Mouse (Mus musculus) midbrain, embryonic 11.5 days (tissue): ENCODE data around the gene Trex1. TPM values are rescaled to one million over a fixed set of nuclear protein-coding genes. Genes with fewer than 3 reads are reported as not detected.
A peak's percentile ranks its signal among the peaks of the same experiment; 100 is the strongest.

ENCODE experiments used
- ATAC-seq: fragments of 200-750 bp; cut with Nextera tagmentation; 2 replicates; pipeline ENCODE4 v1.8.0; 2017; ENCODE audit warnings: moderate TSS enrichment, moderate library complexity; ENCODE audit not compliant: low FRiP score
- DNase-seq: peaks from one replicate; pipeline ENCODE4 v3.0.0; 2015; ENCODE audit warnings: low spot score; ENCODE audit errors: missing footprints
- H3K27ac ChIP-seq: fragments of 300-500 bp; sonication (generic); 2 replicates; pipeline ENCODE4 v1.5.1; 2014; ENCODE audit warnings: low read depth, low read length
- H3K27me3 ChIP-seq: fragments of 300-500 bp; sonication (generic); 2 replicates; pipeline ENCODE4 v1.6.1; 2014; ENCODE audit warnings: mild to moderate bottlenecking, low read length, moderate library complexity, mixed read lengths; ENCODE audit not compliant: control insufficient read depth, insufficient read depth
- H3K36me3 ChIP-seq: fragments of 300-500 bp; sonication (generic); 2 replicates; pipeline ENCODE4 v1.6.1; 2014; ENCODE audit warnings: mild to moderate bottlenecking, low read length, moderate library complexity, mixed read lengths; ENCODE audit not compliant: control insufficient read depth, insufficient read depth
- H3K4me1 ChIP-seq: fragments of 300-500 bp; sonication (generic); 2 replicates; pipeline ENCODE4 v1.6.1; 2014; ENCODE audit warnings: low read length; ENCODE audit not compliant: control insufficient read depth, insufficient read depth
- H3K4me2 ChIP-seq: fragments of 300-500 bp; sonication (generic); 2 replicates; pipeline ENCODE4 v1.6.1; 2014; ENCODE audit warnings: mild to moderate bottlenecking, moderate library complexity
- H3K4me3 ChIP-seq: fragments of 300-500 bp; sonication (generic); 2 replicates; pipeline ENCODE4 v1.5.1; 2014; ENCODE audit warnings: low read depth, low read length
- H3K9ac ChIP-seq: fragments of 300-500 bp; sonication (generic); 2 replicates; pipeline ENCODE4 v1.6.1; 2014; ENCODE audit warnings: low read length
- H3K9me3 ChIP-seq: fragments of 300-500 bp; sonication (generic); 2 replicates; pipeline ENCODE4 v1.6.1; 2016; ENCODE audit warnings: low read length; ENCODE audit not compliant: control insufficient read depth
- WGBS: fragments of 180-500 bp; shearing (Covaris S2); extraction: QIAGEN DNeasy Blood & Tissue Kit; methylation state at CpG from one replicate; pipeline ENCODE4 v1.1.7; 2014; 5-methylcytosine and 5-hydroxymethylcytosine counted together
- polyA plus RNA-seq: library from polyadenylated mRNA; unstranded; fragments of >200 nt; fragmentation: Nextera tagmentation; extraction: Ambion mirVana; gene quantifications from 2 replicates; pipeline ENCODE4 v1.2.1, GENCODE M21; 2014

The Trex1 gene
- polyA plus RNA-seq, 1 experiment from 2014 or later: 7.3 TPM

DNA sequence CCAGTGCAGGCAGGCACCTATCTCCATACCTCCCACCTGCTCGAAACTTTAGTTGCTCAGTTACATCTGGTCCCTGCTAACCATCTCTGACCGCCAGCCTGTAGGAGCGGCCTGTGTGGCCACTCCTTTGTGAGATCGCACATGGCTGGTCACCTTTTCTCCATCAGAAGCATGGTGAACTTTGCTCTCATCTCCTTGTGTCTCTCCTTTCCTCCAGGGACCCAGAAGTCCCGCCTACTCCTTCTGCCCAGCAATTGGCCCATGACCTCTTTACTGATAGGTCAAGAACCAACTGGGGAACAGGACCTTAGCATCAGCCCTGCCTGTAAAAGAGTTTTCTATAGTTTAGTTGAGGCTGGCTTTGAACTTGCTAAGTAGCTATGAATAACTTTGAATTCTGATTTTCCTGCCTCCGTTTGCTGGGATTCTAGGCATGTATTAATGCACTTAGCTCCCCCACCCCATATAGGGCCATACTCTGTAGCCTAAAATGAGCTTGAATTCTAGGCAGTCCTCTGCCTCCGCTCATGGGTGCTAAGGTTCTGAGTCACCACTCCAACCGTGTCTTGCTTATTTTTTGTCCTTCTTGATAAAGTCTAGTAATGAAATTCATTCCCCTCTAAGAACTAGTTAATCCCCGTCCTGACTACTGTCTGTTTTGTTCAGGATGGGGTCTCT is 9.4 kb downstream of the Trex1 start:
- no peak overlapping the region for H3K9ac ChIP-seq

GRCm38 (mm10) chr9:109049316-109049715 is 10.2 kb downstream of the Trex1 start:
- H3K27me3 ChIP-seq: no peaks in the 10 kb centered on the region
- no peak overlapping the region for H3K4me3 ChIP-seq
- 86% methylated on average over 7 of the region's 7 CpGs for WGBS
- ATAC-seq: no peak
- H3K27ac ChIP-seq: no peak overlapping the region
- DNase-seq: no peak
- H3K9me3 ChIP-seq: no peaks in the 10 kb centered on the region
- H3K4me1 ChIP-seq: no peaks in the 10 kb centered on the region
- no peak overlapping the region for H3K9ac ChIP-seq
- H3K4me2 ChIP-seq: no peak overlapping the region
- no peaks in the 10 kb centered on the region for H3K36me3 ChIP-seq

More for the DNA sequence above, 9.4 kb downstream of the Trex1 start:
- 0 out of 2 replicates have a peak, but pooled peaks cover 3% of the 10 kb centered on the region for H3K4me1 ChIP-seq
- H3K4me3 ChIP-seq: no peak overlapping the region
- DNase-seq: peak; percentile 21
- H3K27ac ChIP-seq: no peak overlapping the region
- no peak for ATAC-seq
- H3K36me3 ChIP-seq: no peaks in the 10 kb centered on the region
- no peaks in the 10 kb centered on the region for H3K9me3 ChIP-seq
- no peak overlapping the region for H3K4me2 ChIP-seq
- H3K27me3 ChIP-seq: no peaks in the 10 kb centered on the region
- 81% methylated on average over 9 of the region's 9 CpGs for WGBS

GRCm38 (mm10) chr9:109046306-109046705 is 13.2 kb downstream of the Trex1 start:
- 38% methylated on average over 5 of the region's 5 CpGs for WGBS
- H3K4me3 ChIP-seq: no peak overlapping the region
- H3K27me3 ChIP-seq: no peaks in the 10 kb centered on the region

DNA sequence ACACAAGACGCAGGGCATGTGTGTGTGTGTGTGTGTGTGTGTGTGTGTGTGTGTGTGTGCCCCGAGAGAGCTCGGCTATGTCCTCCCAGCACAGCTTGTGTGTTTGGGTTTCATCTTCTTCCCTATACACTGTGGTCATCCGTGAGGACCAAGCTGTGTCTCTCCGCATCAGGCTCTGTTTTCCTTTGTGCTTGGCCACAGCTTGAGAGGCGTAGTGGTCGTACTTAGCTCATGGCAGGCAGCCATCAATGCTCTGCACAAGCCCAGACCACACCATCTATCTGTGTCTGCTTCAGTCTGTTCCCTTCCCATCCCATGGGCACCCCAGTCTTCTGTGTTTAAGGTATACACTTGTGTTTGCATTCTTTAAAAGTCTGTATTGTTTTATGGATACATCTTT is 18.2 kb downstream of the Trex1 start:
- H3K27me3 ChIP-seq: no peaks in the 10 kb centered on the region
- no peak overlapping the region for H3K9ac ChIP-seq
- H3K9me3 ChIP-seq: no peaks in the 10 kb centered on the region
- no peak for DNase-seq
- no peak overlapping the region for H3K4me3 ChIP-seq
- 84% methylated on average over 7 of the region's 7 CpGs for WGBS
- peaks cover 3% of the 10 kb centered on the region; the same call in 1 of the 2 replicates for H3K4me1 ChIP-seq
- H3K36me3 ChIP-seq: no peaks in the 10 kb centered on the region
- no peak overlapping the region for H3K27ac ChIP-seq
- no peak for ATAC-seq
- no peak overlapping the region for H3K4me2 ChIP-seq

More at GRCm38 (mm10) chr9:109046306-109046705, 13.2 kb downstream of the Trex1 start:
- Histone ChIP-seq H3K9ac (no peak overlapping the region), H3K36me3 (no peaks in the 10 kb centered on the region), H3K27ac (no peak overlapping the region), H3K9me3 (no peaks in the 10 kb centered on the region), H3K4me2 (no peak overlapping the region), H3K4me1 (no peaks in the 10 kb centered on the region)
- DNase-seq (peak; percentile 91), ATAC-seq (0 out of 2 replicates have a peak, but pooled peaks have one; percentile 35)

- Histone ChIP-seq H3K27ac (no peak overlapping the region), H3K9ac (no peak overlapping the region), H3K4me1 (peaks cover 3% of the 10 kb centered on the region; the same call in 1 of the 2 replicates), H3K4me2 (no peak overlapping the region), H3K27me3 (no peaks in the 10 kb centered on the region), H3K4me3 (no peak overlapping the region), H3K9me3 (no peaks in the 10 kb centered on the region), H3K36me3 (no peaks in the 10 kb centered on the region)
- ATAC-seq: no peak
- 75% methylated on average over 6 of the region's 6 CpGs for WGBS
- no peak for DNase-seq
Observed at GRCm38 (mm10) chr9:109040906-109041305, 18.6 kb downstream of the Trex1 start.

- Histone ChIP-seq H3K27ac (no peak overlapping the region), H3K4me2 (no peak overlapping the region), H3K4me1 (peaks cover 3% of the 10 kb centered on the region; the same call in 1 of the 2 replicates), H3K9me3 (no peaks in the 10 kb centered on the region), H3K9ac (no peak overlapping the region), H3K36me3 (no peaks in the 10 kb centered on the region), H3K27me3 (no peaks in the 10 kb centered on the region), H3K4me3 (no peak overlapping the region)
- 78% methylated on average over 8 of the region's 8 CpGs for WGBS
- ATAC-seq: no peak
- DNase-seq: no peak
Observed at GRCm38 (mm10) chr9:109040216-109040615, 19.3 kb downstream of the Trex1 start.

DNA sequence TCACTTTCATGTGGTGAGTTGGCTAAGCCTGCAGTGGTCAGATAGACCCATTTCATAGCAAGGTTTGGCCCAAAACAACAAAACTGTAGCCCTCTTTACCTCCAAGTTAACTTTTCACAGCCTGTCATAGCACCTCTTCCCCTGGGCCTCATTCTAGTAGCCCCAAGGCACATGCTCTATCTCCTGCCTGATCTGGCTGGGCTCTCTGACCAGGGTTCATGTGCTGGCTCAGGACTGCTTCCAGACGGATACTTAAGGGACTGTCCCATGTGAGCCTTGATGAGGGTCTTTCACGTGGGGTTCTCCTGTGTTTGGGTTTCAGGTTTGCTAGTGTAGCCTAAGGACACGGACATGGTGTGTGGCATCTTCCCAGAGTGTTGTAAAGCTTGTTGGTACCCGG is 19.9 kb downstream of the Trex1 start:
- Histone ChIP-seq H3K36me3 (no peaks in the 10 kb centered on the region), H3K27me3 (no peaks in the 10 kb centered on the region), H3K4me2 (no peak overlapping the region), H3K4me1 (peaks cover 3% of the 10 kb centered on the region; the same call in 1 of the 2 replicates), H3K9me3 (no peaks in the 10 kb centered on the region), H3K4me3 (no peak overlapping the region), H3K9ac (no peak overlapping the region), H3K27ac (no peak overlapping the region)
- ATAC-seq (no peak), DNase-seq (no peak)
- WGBS: 86% methylated on average over 4 of the region's 4 CpGs

DNA sequence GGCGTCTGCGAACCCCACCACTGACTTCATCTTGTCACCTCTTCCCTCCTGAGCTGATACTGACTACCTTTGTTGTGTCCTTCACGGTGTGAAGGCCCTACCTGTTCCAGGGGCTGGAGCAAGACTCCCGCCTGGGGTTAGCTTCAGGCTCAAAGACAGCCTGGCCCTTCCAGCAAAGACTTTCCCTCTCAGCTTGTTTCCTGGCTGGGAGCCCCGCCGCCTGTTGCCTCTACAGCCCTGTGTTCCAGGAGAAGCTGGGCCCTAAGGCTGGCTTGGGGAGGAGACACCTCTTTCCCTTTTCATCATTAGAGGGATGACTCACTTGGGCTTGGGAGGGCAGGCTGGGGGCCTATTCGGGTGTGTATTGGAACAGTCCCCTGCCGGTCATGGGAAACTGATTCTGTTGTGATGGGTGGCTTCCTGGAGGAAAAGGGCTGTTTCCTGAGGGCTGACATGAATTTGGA is 20.6 kb downstream of the Trex1 start:
- no peak overlapping the region for H3K27ac ChIP-seq
- 23% methylated on average over 8 of the region's 8 CpGs for WGBS
- 0 out of 2 replicates have a peak, but pooled peaks have one; percentile 6 for ATAC-seq

GRCm38 (mm10) chr9:109038086-109038895 is 21.2 kb downstream of the Trex1 start, which contains the start of gene Shisa5:
Gene Shisa5 (plus strand): TSS chr9:109038565.
- Histone ChIP-seq H3K27ac (no peak within 1 kb of the TSS), H3K4me1 (peaks cover 3% of the 10 kb centered on the region; the same call in 1 of the 2 replicates), H3K36me3 (no peaks in the 10 kb centered on the region), H3K4me3 (peak within 1 kb of the TSS; percentile 55), H3K9me3 (no peaks in the 10 kb centered on the region), H3K4me2 (peak within 1 kb of the TSS; percentile 82), H3K27me3 (no peaks in the 10 kb centered on the region), H3K9ac (peak within 1 kb of the TSS; percentile 72)
- ATAC-seq (peak; percentile 87), DNase-seq (peak; percentile 95)
- 0% methylated on average over 34 of the region's 40 CpGs for WGBS

More for the DNA sequence above, 20.6 kb downstream of the Trex1 start:
- Histone ChIP-seq H3K4me2 (peak overlapping the region; percentile 82), H3K27me3 (no peaks in the 10 kb centered on the region), H3K4me1 (peaks cover 3% of the 10 kb centered on the region; the same call in 1 of the 2 replicates), H3K9me3 (no peaks in the 10 kb centered on the region), H3K36me3 (no peaks in the 10 kb centered on the region), H3K4me3 (peak overlapping the region; percentile 55), H3K9ac (peak overlapping the region; percentile 72)
- DNase-seq: no peak
